In genomic region chr14:100426399-100426798, GRCm38 (mm10) we compare ENCODE assay signal across 26 mouse cellular contexts.
"Had no signal": no experiment of that assay in that cellular context is flagged by ENCODE, and none has a peak within 500 bp of the region (broad histone marks: within the 10 kb centered on the region; RNA-seq: fewer than 3 reads in every experiment).

No protein-coding gene starts in this region.

- H3K9me3 ChIP-seq: heart, embryonic 13.5 days; heart, embryonic 15.5 days; hindbrain, embryonic 10.5 days; hindbrain, embryonic 12.5 days; intestine, embryonic 15.5 days; limb, embryonic 10.5 days; limb, embryonic 12.5 days had no signal

- H3K27me3 ChIP-seq: heart, embryonic 13.5 days; heart, embryonic 15.5 days; hindbrain, embryonic 12.5 days; intestine, embryonic 15.5 days; limb, embryonic 12.5 days had no signal

- H3K4me2 ChIP-seq: heart, embryonic 11.5 days; heart, embryonic 13.5 days; heart, embryonic 15.5 days; hindbrain, embryonic 12.5 days; hindbrain, embryonic 14.5 days; intestine, embryonic 15.5 days; limb, embryonic 12.5 days; liver, embryonic 11.5 days had no signal

- H3K4me1 ChIP-seq: heart, embryonic 13.5 days; heart, embryonic 15.5 days; hindbrain, embryonic 10.5 days; hindbrain, embryonic 12.5 days; intestine, embryonic 15.5 days; limb, embryonic 10.5 days; limb, embryonic 12.5 days had no signal

- DNase-seq: gastrocnemius, postnatal 14 days; gastrocnemius, postnatal 36 days; heart, adult 11 months; heart, adult 2 months; heart, postnatal 14 days; heart, postnatal 36 days; kidney, adult 18-20 months; kidney, adult 8-10 months; kidney, postnatal 10 days; kidney, postnatal 25 days; layer of hippocampus, adult 9-11 months; layer of hippocampus, postnatal 36 days; liver had no signal

- H3K4me3 ChIP-seq: heart, adult 2 months; heart, embryonic 13.5 days; heart, embryonic 15.5 days; hindbrain, embryonic 10.5 days; hindbrain, embryonic 12.5 days; intestine, embryonic 15.5 days; limb, embryonic 10.5 days; limb, embryonic 12.5 days had no signal

- H3K9ac ChIP-seq: heart, embryonic 13.5 days; heart, embryonic 15.5 days; hindbrain, embryonic 12.5 days; hindbrain, embryonic 14.5 days; intestine, embryonic 15.5 days; limb, embryonic 12.5 days had no signal

- H3K36me3 ChIP-seq: heart, embryonic 13.5 days; heart, embryonic 15.5 days; hindbrain, embryonic 10.5 days; hindbrain, embryonic 12.5 days; intestine, embryonic 15.5 days; limb, embryonic 10.5 days; limb, embryonic 12.5 days had no signal

- H3K27ac ChIP-seq: heart, adult 2 months; heart, embryonic 13.5 days; heart, embryonic 15.5 days; hindbrain, embryonic 10.5 days; hindbrain, embryonic 12.5 days; hindbrain, embryonic 14.5 days; intestine, embryonic 15.5 days; limb, embryonic 10.5 days; limb, embryonic 12.5 days had no signal

- ATAC-seq: hindbrain, embryonic 16.5 days; inflammation-experienced regulatory T-cells, adult 6 months; intestine, embryonic 15.5 days; intestine, postnatal 0 days had no signal
